Mouse (Mus musculus): ENCODE measurements around the gene Mtcl1.

- TF ChIP-seq CTCF (IDR thresholded peaks at IDR 0.05; ENCODE audit: low read depth) (no peak), EP300 (IDR thresholded peaks at IDR 0.05; ENCODE audit: low read depth) (no peak)
Measured at GRCm38 (mm10) chr17:66417748-66418147, 31.8 kb downstream of the Mtcl1 start.

Measured in liver, embryonic 14.5 days (tissue).